Mouse (Mus musculus) left cerebral cortex, postnatal 36 days (tissue): Measurements from ENCODE around the gene Atg4b. TPM values are rescaled to one million over a fixed set of nuclear protein-coding genes. Genes with fewer than 3 reads are reported as not detected.

Experiments used
- DNase-seq, 2 experiments: peaks; one replicate each; pipeline ENCODE4 v3.0.0; 2021 to 2022; ENCODE audit warnings: low spot score in 2 of 2, mixed read lengths in 1 of 2
- intact Hi-C: fragments of 180-260 bp; cut with DNase I; formaldehyde crosslinking; loops from one replicate; pipeline ENCODE4 v1.15.1; 2025
- total RNA-seq, 2 experiments: library from RNA; stranded (reverse); gene quantifications; 2 replicates each; pipeline ENCODE4 v1.2.3; 2021

The Atg4b gene
- 10 to 100 TPM; 75.4 to 88.1 TPM for total RNA-seq

DNA sequence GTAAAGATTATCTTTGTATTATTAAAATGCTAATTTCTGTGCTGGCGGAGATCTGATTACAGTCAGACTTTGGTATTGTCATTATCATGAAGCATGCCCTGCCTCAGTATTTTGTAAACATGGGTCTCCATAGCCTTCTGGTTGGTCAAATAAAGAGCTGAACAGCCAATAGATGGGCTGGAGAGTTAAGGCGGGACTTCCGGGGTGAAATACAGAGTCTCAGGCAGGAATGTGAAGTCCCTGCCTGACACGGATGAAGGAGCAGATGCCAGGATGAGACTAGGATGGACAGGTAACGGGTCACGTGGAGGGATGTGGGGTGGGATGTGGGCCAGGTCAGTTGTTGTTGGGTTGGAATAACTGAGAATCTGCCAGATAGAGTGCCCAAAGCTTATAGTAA, at the start of gene Atg4b:
TSS of gene Atg4b (plus strand) at position 211 of the 400 bp plus-strand sequence.
- DNase-seq, result no peak
- intact Hi-C loops, result no loop called here

DNA sequence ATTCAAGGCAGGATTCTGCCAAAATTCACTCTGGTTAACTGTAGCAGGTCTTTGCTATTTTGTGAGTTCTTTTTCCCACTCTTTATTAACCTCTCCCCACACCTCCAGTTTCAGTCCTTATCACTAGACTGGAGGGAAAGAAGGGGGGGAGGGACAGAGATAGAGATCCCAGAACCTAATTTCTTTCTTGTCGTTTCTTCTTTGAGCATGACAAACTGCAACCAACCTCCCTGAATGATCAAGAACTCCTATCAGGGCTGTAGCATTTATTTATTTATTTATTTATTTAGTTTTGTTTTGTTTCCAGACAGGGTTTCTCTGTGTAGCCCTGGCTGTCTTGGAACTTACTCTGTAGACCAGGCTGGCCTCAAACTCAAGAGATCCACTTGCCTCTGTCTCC, 49.2 kb upstream of the Atg4b start:
- intact Hi-C loops, result no loop called here
- DNase-seq, result no peak

DNA sequence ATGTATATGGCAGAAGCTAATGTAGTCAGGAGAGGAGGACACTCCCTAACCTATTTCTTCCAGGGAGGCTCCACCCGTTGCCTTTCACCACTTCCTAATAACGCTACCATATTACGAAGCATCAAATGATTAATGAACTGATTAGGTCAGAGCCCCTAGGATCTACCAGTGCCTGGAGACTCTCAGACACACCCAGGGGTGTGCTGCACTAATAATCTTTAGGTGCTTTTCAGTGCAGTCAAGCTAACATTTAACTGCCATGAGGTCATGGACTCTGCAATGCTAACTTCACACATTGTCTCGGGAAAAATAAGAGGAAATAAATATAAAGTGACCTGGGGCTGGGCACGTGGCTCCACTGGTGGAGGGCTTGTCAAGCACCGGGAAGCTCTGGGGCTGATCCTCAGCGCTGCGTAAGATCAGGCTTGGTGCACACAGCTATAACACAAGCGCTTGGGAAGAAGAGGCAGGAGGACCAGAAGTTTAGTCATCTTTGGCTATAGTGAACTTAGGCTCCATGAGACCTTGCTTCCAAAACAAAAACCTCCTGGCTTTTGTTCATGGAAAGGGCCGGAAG, 47.7 kb upstream of the Atg4b start:
- no peak for DNase-seq
- intact Hi-C loops, result no loop called here

DNA sequence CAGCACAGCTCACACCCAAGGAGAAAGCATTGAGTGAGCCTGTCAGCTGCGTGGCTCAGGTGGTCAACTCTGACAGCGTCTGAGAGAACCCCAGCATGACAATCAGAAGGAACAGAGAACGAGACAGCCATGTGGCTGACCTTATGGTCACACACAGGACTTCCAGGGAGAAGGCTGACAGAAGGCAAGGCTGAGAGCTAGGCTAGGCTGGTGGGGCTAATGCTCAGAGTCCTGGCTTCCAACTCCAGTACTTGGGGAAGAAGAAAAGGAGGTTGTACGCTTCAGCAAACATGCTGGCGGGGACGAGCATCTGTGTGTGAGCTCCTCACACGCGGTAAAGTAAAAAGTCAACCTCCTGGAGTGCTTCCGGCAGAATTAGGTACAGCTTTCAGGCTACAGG, 47.0 kb upstream of the Atg4b start:
- no peak for DNase-seq
- intact Hi-C loops, result no loop called here

DNA sequence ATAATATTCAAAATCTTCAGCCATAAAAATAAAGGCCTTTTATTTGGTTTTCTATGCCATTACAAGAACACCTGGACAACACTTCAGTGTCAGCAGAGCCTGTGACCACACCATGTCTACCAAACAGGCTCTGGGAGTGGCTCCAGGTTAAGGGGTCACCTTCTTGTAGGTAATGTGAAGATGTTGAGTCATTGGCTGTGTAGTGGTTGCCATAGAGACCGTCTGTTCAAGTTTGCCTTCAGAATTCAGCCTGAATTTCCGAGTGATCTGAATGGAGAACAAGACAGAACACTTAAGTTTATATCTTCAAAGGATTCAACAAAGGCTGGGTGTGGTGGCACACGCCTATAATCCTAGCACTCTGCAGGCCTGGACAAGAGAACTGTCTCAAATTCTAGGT, 45.9 kb upstream of the Atg4b start:
- intact Hi-C loops, result no loop called here
- DNase-seq, result no peak

DNA sequence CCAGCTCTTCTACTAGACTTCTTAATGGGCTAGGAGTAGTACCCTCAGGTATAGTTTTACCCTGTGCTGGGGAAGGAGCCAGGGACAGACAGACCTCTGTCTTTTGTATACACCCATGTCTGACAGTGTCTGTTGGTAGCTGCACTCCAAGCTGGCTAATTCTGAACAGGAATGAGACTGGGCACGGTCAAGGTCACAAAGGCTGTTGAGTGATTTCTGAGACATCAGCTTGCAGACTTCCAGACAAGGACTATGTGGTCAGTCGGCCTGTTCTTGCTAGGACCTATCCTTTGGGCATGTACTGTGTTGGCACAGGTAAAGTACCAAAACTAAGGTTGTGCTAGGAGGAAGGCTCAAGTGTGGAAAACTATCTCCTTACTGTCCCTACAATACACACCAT, 35.1 kb upstream of the Atg4b start:
- no peak for DNase-seq
- intact Hi-C loops, result no loop called here

DNA sequence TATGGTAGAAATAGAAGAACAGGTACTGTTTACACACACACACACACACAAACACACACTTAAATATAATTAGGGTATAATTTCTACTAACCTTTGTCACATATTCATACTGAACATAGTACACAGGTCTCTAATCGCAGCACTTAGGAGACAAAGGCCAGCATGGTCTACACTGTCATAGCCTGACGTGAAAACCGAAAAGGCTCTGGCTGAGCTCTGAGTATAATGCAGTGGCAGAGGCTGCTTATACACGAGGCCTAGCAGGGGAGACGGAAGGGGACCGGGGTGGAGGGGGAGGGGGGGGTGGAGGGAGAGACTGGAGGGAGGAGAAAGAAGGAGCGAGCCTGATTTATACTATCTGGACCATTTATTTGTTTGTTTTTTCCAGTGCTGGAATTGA, 29.7 kb upstream of the Atg4b start:
- DNase-seq, result no peak
- intact Hi-C loops, result loop anchor here (10.0 kb wide), 1 partner anchor 87 kb away; no protein-coding TSS in a partner anchor

DNA sequence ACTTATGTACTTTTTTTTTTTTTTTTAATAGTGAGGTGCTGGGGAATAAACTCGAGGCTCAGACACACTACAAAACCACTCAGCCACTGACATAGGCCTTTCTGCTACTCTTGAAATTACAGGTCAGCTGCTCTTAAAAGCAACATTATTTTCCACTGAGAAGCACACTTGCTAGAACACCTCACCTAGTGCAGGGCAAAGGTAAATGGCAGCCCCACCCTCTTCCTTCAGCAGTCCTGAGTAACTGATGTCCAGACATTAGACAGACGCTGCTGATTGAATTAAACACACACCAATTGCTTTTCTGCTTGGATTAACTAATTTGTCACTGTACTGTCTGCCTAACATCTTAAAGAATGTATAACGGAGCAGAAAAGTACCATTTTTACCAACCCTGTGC, 26.7 kb upstream of the Atg4b start:
- no peak for DNase-seq
- intact Hi-C loops, result loop anchor here (10.0 kb wide), 1 partner anchor 90 kb away; no protein-coding TSS in a partner anchor

DNA sequence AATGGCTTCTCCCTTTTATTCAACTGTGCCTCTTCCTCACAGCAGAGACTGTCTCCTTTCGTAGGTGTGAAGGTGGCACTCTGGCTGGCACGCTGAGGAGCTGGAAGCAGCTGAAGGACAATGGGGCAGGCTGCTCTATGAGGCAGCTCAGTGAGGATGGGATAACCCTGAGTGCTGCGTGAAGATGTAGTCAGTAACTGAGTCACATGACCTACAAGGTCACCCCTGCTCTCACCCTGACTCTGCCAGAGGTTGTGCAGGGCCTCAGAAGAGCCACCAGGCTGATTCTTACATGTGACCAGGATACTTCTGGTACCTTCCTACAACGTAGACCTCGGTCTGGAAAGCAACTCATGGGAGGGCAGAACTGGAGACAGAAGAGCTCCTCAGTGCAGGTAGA, 25.6 kb upstream of the Atg4b start:
- intact Hi-C loops, result loop anchor here (2.0 to 10.0 kb wide), 2 partner anchors 57 to 91 kb away; no protein-coding TSS in a partner anchor
- no peak for DNase-seq

DNA sequence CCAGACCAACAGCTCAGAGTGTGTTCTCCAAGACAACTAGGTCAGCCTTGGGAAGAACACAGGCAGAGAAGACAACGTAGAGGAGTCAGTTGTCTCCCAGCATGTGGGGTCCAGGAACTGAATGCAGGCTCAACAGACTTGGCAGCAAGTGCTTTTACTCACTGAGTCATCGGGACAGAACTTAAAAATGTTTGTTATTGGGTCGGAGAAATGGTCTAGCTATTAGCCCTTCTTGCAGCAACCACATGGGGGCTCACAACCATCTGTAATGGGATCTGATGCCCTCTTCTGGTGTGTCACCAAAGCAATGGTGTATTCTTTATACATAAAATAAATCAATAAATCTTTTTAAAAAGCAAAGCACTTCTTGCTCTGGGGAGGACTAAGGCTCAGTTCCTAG, 25.2 kb upstream of the Atg4b start:
- DNase-seq, result no peak
- intact Hi-C loops, result loop anchor here (2.0 to 10.0 kb wide), 2 partner anchors 57 to 91 kb away; no protein-coding TSS in a partner anchor

DNA sequence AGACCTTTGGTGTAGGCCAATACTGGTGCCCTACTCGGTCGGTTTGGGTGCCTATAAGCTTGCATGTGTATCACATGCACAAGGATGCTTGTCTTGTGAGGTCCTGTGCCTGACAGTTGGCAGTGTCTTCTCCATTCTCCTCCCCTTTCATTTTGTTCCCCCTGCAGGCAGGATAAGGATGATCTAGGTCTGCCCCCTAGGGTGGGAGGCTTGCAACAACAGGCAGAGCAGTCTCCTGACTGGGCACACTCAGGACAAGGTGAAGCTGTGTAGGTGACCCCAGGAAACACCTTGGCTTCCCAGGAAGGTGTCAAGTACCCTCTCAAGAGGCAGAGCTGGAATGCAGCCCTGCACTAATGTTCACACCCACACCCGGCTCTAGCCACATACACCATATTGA, 24.3 kb upstream of the Atg4b start:
- intact Hi-C loops, result loop anchor here (2.0 to 10.0 kb wide), 2 partner anchors 58 to 92 kb away; no protein-coding TSS in a partner anchor
- DNase-seq, result peak in 1 of 2 experiments; percentile 35

DNA sequence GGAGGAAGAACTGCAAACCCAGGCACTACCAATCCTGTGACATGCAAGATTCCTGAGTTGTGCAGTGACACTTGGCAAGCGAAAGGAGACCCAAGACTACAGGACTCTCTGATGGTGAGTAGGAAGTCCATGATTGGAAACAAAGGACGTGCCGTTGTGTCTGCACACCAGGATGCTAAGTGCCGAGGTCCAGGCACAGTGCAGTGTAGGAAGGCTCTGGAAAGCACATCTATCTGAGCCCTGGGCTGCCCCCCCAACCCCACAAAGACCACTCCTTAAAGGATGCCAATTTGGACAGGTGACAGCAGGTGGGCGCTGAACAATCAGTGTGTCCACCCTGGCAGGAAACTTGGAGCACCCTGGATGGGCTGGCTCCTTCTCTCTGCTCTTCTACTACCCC, 20.2 kb upstream of the Atg4b start:
- intact Hi-C loops, result loop anchor here (10.0 kb wide), 1 partner anchor 216 kb away; the partner anchor contains the start of gene Farp2
- no peak for DNase-seq

DNA sequence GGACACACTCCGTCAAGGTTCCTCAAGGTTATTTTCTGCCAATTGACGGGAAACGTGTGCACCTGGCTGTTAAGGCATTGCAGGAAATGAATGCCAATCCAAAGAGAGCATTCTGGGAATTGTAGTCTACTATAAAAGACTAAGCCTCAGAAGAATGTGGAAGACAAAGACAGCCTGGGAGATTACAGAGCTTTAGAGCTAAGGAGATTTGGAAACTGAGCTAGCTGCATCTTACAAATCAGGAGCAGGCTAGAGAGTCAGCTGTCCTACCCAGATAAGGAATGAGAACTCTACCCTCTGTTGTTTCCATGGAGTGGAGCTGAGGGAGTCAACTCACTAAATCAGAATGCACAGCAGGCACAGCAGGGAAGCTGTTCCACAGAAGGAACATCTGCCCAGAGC, 19.4 kb upstream of the Atg4b start:
- intact Hi-C loops, result loop anchor here (10.0 kb wide), 1 partner anchor 217 kb away; the partner anchor contains the start of gene Farp2

DNA sequence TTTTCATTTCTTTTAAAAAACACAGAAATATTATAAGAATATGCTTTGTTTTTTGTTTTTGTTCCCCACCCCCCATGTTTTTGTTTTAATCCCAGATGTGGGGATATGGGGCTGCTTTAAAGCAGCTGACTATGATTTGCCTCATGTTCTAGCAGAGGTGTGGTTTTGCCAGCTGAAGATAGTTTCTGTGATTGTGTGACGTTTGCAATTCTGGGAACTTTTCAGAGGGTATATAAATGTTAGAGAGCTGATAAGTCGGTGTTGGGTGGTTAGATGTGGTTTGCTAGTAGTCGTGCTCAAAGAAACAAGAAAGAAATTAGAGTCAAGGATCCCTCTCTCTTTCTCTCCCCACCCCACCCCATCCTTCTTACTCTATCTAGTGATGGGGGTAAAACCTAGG, 15.4 kb upstream of the Atg4b start:
- intact Hi-C loops, result loop anchor here (10.0 kb wide), 1 partner anchor 221 kb away; the partner anchor contains the start of gene Farp2
- no peak for DNase-seq

More for the DNA sequence above, 19.4 kb upstream of the Atg4b start:
- DNase-seq, result no peak

DNA sequence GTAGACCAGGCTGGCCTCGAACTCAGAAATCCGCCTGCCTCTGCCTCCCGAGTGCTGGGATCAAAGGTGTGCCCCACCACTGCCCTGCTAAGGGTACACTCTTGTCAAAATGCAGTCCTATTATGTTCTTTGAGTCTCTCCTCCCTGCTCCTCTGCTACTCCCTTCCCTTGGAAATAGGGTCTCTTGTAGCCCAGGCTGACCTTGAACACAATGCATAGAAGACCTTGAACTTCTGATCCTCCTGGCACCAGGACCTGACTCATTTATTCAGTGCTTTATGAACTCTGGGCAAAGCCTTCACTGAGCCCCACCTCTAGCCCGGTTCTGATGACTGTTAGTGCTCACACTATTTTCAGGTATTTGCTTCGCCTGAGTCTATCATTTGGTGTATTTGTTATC, 13.6 kb upstream of the Atg4b start:
- DNase-seq, result no peak
- intact Hi-C loops, result loop anchor here (10.0 kb wide), 1 partner anchor 223 kb away; the partner anchor contains the start of gene Farp2

DNA sequence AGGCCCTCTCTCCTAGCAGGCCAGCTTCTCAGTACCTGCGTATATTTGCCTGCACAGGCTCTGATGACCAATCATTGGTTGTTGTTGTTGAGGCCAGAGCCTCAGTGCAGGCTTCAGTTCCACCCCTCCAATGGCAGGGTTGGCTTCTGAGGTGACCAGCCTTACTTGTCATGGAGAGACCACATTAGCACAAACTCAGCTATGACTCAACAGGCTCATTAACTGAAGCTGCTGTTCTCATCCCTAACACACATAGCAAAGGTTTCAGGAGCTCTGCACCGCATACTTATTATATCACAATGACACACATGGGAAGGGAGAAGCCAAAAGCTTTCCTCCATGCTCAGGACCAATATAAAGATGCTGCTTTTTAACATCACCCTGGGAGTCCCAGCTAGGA, 10.6 kb upstream of the Atg4b start:
- intact Hi-C loops, result no loop called here
- DNase-seq, result no peak

DNA sequence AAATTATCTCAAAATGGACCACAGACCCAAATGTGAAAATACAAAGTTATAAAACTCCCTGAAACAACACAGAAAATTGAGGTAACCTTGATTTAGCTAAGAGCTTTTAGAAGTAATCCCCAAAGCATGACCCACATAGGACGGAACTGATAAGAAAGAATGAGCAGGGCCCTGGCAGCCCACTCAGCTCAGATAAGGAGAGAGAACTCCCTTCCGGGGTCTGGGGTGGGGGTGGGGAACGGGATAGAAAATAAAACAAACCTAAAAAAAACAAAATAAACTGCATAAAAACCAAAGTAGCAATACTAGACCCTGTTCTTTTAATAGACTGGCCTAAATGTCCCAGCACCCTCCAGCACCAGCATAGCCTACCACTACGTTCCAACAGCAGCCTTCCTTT, 9.3 kb upstream of the Atg4b start:
- intact Hi-C loops, result no loop called here
- DNase-seq, result no peak

DNA sequence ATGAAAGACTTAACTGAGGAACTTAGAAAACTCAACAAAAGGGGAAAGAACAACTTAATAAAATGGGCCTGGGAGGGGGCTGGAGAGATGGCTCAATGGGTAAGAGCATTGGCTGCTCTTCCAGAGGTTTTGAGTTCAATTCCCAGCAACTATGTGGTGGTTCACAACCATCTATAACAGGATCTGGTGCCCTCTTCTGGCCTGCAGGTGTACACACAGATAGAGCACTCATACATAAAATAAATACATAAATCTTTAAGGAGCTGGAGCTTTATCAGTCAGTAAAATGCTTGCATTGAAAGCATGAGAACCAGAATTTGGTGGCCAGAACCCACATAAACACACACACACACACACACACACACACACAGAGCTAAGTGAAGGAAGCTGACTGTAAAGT, 8.4 kb upstream of the Atg4b start:
- intact Hi-C loops, result no loop called here
- DNase-seq, result no peak

DNA sequence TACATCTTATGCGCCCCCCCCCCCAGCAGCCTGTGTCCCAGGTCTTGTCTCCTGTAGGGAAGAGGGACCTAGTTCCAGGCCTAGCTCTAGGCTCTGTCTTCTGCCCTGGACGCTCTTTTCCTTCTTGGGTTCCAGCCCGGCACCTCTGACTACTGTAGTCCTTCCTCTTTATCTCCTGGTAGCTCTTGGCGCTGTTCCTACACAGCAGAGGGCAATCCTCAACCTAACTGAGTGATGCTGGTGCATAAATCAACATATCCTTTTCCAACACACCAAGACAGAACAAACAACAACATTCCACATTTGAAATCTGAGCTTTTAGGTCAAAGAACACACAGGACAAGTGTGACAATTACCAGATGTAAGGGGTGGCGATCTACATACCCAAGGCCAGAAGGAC, 5.1 kb upstream of the Atg4b start:
- intact Hi-C loops, result no loop called here
- DNase-seq, result no peak

DNA sequence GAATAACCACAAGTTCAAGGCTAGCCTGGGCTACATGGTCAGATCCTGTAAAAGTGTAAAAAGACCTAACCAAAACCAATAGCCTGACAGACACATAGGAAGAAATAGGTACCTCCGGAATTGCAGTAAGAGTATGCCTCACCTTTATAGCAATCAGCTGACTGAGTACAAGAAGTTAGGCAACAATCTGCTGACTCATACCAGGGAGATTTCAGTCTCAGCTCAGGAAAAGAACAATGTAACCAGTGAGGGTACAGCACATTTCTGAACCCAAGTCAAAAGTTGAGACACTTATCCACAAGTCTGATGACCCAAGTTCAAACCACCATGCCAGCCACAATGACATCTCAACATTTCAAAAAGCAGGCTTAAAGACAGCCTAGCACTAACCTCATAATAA, 2.8 kb upstream of the Atg4b start:
- no peak for DNase-seq
- intact Hi-C loops, result no loop called here

DNA sequence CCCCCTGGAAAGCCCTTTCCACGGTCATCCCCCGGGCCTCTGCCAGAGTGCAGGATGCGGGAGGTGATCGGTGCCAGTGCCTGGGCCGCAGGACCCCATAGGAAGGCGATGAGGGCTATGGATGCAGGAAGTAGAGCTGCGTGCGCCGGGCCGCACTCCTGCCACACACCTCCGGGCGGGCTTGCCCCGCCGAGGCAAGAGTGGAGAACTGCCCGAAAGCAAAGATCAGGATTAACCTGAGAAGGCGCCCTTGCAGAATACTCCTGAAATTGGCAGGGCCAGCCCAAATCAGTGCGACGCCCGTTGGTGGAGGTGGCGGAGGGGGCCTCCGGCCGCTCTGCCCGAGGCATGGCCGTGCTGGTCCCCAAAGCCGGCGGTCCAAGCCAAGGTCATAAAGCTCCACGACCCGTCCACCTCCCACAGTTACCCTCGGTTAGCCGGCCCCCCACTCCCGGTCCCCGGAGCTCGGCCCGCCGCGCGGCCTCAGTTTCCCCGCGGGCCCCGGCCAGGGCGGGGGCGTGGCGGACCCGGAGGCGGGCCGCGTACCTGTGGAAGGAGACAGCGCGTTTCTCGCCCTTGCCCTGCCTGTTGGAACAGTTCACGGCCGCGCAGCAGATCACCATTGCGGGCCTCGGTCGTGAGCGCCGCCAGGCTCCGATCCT, 2.7 kb downstream of the Atg4b start:
- intact Hi-C loops, result loop anchor here (1.0 to 2.0 kb wide), 3 partner anchors 47 to 276 kb away; partner anchors contain the start of genes Dtymk and Hdlbp
- peak in 1 of 2 experiments; percentile 51 for DNase-seq
